Mouse (Mus musculus) effector memory CD4-positive, alpha-beta T cell, adult 7 months (primary cell): ENCODE data around the gene Cep104. TPM values are rescaled to one million over a fixed set of nuclear protein-coding genes. Genes with fewer than 3 reads are reported as not detected.

Experiments
- polyA plus RNA-seq: library from polyadenylated mRNA; unstranded; fragments of 100-300 nt; shearing (Covaris generic); gene quantifications from one replicate; pipeline ENCODE4 v1.2.1, GENCODE M21; 2017

Cep104 gene
- 10.8 TPM for polyA plus RNA-seq

DNA sequence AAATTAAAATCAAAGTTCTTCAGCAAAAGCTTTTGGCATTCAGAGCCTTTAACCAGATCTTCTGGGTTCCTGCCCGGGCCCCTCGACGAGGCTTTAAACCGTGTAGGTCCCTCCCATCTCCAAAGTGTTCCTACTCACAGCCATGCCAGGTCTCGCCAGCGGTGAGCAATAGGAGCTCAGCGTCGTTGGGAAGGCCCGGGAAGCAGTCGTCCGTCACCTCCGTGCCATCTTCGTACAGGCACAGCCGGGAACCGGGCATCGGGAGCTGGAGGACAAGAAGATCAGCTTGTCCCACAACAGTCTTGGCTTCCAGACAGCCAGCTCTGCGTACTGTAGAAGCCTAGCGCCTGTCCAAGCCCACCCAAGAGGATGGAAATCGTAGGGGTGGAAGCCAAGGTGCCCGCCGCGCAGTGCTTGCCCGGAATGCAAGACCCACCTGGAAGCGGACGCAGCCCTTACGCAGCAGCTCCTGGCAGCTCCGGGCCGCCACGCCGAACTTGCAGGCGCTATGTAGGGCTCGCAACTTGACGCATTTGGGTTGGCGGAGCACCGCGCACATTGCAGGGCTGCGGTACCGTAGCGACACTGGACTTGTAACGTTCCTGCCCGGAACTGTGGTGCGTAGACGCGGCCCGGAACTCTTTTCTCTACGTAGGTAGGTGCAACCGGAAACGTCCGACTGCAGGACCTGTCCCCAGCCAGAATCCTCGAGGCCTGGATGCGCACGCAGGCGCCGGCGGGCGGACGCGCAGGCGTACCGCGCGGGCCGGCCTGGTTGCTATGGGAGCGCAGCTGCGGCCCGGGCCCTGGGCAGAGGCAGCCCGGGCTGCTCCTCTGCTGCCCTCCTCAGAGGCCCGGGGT lies at the start of gene Cep104, which contains the start of gene Dffb:
Cep104 (plus strand) TSS at position 764 of the 861 bp plus-strand sequence.
Dffb (minus strand) TSS at position 696 of the 861 bp plus-strand sequence.

GRCm38 (mm10) chr4:153956569-153957405 lies 18.2 kb upstream of the Cep104 start, which contains the start of gene A430005L14Rik:
Gene A430005L14Rik, plus strand, starts transcription at chr4:153957237.

DNA sequence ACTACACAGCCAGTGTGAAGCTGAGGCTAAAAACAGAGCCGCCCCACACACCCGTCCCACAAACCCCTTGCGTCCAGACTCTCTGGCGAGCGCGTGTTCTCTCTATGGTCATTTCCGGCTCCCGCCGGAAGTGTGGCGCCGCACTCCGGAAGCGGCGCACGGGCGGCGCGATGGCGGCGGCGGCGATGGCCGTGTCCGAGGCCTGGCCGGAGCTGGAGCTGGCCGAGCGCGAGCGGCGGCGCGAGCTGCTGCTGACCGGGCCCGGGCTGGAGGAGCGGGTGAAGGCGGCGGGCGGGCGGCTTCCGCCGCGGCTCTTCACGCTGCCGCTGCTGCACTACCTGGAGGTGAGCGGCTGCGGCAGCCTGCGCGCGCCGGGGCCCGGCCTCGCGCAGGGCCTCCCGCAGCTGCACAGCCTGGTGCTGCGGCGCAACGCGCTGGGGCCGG lies 36.7 kb downstream of the Cep104 start, which contains the start of gene Lrrc47:
Lrrc47 (plus strand) TSS at position 86 of the 444 bp plus-strand sequence.

GRCm38 (mm10) chr4:154025641-154026440 lies 50.8 kb downstream of the Cep104 start, which contains the start of gene Smim1:
Gene Smim1, minus strand, starts transcription at chr4:154026230.

GRCm38 (mm10) chr4:154042577-154042976 lies 67.6 kb downstream of the Cep104 start, which contains the start of gene Ccdc27:
Gene Ccdc27, minus strand, starts transcription at chr4:154042677.

Other genes with a start within 250 kb of the Cep104 start
- gene A430005L14Rik, start 18.0 kb upstream of the Cep104 start, polyA plus RNA-seq = 35.3 TPM
- 16.0 TPM for gene Dffb, start 68 bp upstream of the Cep104 start, polyA plus RNA-seq
- 46.7 TPM for gene Lrrc47, start 36.5 kb downstream of the Cep104 start, polyA plus RNA-seq
- 0.76 TPM for gene Smim1, start 51.0 kb downstream of the Cep104 start, polyA plus RNA-seq
- not detected for gene Ccdc27, start 67.5 kb downstream of the Cep104 start, polyA plus RNA-seq
- gene Trp73, start 165.0 kb downstream of the Cep104 start, polyA plus RNA-seq = 0.56 TPM
- 22.3 TPM for gene Wrap73, start 167.2 kb downstream of the Cep104 start, polyA plus RNA-seq
- gene Tprgl, start 185.5 kb downstream of the Cep104 start, polyA plus RNA-seq = 387 TPM
- gene Megf6, start 195.5 kb downstream of the Cep104 start, polyA plus RNA-seq = 0.48 TPM